Mouse (Mus musculus): Measurements from ENCODE around the gene Cldn34c3.
"Not testable (repeated sequence)": the region's sequence is repeated elsewhere in the genome, so short reads cannot be mapped to it uniquely, and the experiment has no call there.

The Cldn34c3 gene

GRCm38 (mm10) chrX:123793365-123793764 lies at the start of gene Cldn34c3:
TSS of gene Cldn34c3 (plus strand) at chrX:123793665.
- DNase-seq (ENCODE audit: low read depth), result not testable (repeated sequence)

Measured in induced T-regulatory cell, adult 2 months (primary cell).